Mouse (Mus musculus): ENCODE measurements around the gene Actl10.

GRCm38 (mm10) chr2:154581421-154581820, 29.8 kb downstream of the Actl10 start:
- no peak for TF ChIP-seq POLR2A (IDR thresholded peaks at IDR 0.05; ENCODE audit: extremely low read depth, insufficient read depth, low read length)
- TF ChIP-seq CTCF (IDR thresholded peaks at IDR 0.05; ENCODE audit: extremely low read depth, insufficient read depth, low read length) = no peak

Data from cortical plate, adult 2 months (tissue).